Mouse (Mus musculus) heart, adult 2 months (tissue): ENCODE measurements around the gene Afdn.

ENCODE experiments used
- CTCF ChIP-seq: fragments of 200-600 bp; IDR thresholded peaks from 2 replicates; pipeline ENCODE4 v1.8.1; 2022; ENCODE audit warnings: antibody characterized with exemption, mild to moderate bottlenecking, moderate library complexity
- EP300 ChIP-seq: fragments of 200-500 bp; IDR thresholded peaks from 2 replicates; pipeline ENCODE4 v1.6.1; 2011; ENCODE audit warnings: low read depth, low read length, control low read depth; ENCODE audit not compliant: insufficient read depth
- POLR2A ChIP-seq: fragments of 200-500 bp; IDR thresholded peaks from 2 replicates; pipeline ENCODE4 v1.6.1; 2011; ENCODE audit warnings: mild to moderate bottlenecking, low read depth, low read length, control low read depth; ENCODE audit not compliant: insufficient read depth

GRCm38 (mm10) chr17:13783469-13783868 lies 23.1 kb downstream of the Afdn start:
- TF ChIP-seq POLR2A, result no peak
- no peak for TF ChIP-seq CTCF
- no peak for TF ChIP-seq EP300
